Mouse (Mus musculus): ENCODE measurements around the gene Fhl5. TPM values are rescaled to one million over a fixed set of nuclear protein-coding genes. Genes with fewer than 3 reads are reported as not detected.
"Not testable (repeated sequence)": the region's sequence is repeated elsewhere in the genome, so short reads cannot be mapped to it uniquely, and the experiment has no call there.

The Fhl5 gene
- 0.98 and 1.6 TPM in 2 replicates for polyA plus RNA-seq (2012; rRNA removed)

DNA sequence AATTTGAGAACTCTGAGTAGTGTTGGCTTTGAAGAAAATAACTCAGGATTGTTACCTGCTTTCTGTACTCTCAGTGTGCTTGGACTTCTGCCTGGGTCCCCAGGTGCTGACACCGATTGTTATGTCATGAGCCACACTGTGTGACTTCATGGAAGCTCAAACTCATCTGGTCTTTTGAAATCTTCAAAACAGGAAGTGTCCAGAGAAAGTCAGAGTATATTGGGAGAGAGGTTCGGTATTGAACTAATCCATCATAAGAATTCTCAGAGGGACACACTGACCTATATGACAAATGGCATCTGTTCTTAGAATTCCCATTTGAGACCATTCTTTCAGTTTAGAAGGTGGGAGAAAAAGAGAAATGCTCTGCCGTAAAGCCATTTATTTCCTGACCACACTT is at the start of gene Fhl5:
TSS of gene Fhl5 (minus strand) at position 101 of the 400 bp plus-strand sequence.
- DNase-seq (ENCODE audit: low spot score), result no peak

DNA sequence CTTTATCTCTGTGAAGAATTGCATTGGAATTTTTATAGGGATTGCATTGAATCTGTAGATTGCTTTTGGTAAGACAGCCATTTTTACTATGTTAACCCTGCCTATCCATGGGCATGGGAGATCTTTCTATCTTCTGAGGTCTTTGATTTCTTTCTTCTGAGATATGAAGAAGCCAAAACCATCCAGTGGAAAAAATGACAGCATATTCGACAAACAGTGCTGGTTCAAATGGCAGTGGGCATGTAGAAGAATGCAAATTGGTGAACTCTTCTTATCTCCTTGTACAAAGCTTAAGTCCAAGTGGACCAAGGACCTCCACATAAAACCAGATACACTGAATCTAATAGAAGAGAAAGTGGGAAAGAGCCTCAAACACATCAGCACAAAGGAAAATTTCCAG is 42.3 kb upstream of the Fhl5 start:
- not testable (repeated sequence) for DNase-seq (ENCODE audit: low spot score)

DNA sequence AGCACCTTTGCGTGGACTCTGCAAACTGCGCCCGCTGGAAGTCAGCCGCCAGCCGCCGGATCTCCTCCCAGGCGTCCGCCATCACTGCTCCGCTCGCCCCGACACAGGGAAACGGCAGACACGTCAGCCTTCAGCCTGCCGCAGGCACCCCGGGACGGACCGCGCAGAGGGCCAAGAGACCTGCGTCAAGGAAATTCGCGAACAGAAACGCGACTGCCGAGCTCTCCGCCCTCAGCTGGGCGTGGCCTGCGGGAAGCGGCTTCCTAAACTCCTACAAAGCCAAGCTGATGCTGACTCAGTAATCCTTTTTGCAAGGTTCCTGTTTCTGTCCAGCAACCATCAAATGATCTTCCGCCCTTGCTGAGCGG is 39.0 kb upstream of the Fhl5 start, which contains the start of gene Ufl1:
TSS of gene Ufl1 (minus strand) at position 151 of the 368 bp plus-strand sequence.
- peak; percentile 99 for DNase-seq (ENCODE audit: low spot score)

DNA sequence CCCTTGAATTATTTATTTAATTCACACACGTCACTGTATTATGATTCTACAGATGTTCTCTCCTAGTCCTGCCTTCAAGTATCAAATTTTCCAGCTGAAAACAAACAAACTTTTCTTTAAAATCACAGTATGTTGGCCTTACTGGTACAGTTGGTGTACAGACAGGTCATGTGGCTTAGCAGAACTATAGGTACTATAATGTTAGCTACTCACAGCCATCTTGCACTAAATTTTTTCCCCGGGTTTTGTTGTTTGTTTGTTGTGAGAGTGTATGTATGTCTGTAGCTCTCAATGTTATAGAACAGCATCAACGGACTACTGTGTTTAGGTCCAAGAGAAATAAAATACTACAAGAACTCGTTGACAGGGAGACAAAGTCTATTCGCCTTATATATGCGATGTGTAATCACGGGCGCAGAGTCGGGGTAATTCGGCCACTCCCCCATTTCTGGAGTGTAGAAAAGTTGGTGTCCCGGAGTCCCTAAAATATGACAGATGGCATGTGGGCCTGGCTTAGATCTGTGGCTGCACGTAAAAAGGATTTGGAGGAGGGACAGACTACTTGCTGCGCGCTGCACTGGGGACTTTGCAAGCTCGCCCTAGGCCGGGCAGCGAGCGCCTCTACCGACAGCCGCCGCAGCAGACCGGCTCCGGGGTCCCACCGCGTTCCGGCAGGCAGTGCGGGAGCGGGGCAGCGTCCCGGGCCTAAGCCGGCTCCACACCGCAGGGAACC is 38.4 kb upstream of the Fhl5 start:
- DNase-seq (ENCODE audit: low spot score), result no peak

DNA sequence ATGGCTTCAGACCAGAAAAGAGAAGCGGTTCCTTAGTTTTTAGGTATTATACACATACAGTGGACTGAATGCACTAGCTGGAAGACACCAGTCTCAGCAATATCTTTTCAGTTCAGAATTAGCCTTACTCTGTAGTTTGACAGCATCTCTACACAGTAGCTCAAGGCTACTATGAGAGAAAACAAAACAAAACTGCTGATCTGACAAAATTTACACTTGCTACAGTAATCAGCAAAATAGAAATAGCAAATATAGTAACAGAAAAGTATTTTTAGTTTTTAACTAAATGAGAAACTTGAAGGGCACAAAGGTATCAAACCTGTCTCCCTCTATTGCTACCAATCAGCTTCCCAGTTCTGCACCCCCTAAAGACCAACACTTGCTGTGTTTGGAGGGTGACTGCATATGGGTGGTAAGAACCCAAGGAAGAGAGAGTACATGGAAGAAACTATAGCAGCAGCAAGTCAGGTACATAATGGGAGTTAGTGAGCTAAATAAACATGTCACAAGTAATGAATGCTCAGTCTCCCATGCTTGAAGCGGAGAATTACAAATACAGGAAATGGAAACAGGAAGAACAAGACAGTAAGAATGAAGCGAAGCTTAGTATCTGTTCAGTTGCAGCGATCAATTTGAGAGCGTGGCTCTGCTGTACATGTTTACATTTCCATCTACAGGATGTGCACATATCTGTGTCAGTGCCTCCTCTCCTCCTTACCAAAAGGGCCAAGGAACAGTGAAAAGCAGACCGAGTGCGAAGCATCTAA is 30.4 kb upstream of the Fhl5 start:
- no peak for DNase-seq (ENCODE audit: low spot score)

DNA sequence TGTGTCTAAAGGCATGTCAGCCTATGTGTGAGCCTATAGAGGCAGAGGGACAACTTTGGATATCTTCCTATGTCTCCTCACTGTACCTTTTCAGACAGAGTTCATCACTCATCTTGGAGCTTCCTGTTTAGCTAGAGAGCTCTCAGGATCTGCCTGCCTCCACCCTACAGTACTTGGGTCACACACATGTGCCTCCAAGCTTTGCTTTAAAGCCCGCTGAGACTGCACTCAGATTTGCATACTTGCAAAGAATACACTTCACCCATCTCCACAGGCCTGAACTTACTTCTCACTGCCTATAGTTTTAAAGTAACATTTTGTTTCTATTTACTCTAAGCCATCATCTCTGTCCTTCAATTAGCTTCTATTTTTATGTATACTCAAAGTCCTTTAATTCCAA is 29.2 kb upstream of the Fhl5 start:
- DNase-seq (ENCODE audit: low spot score), result no peak

DNA sequence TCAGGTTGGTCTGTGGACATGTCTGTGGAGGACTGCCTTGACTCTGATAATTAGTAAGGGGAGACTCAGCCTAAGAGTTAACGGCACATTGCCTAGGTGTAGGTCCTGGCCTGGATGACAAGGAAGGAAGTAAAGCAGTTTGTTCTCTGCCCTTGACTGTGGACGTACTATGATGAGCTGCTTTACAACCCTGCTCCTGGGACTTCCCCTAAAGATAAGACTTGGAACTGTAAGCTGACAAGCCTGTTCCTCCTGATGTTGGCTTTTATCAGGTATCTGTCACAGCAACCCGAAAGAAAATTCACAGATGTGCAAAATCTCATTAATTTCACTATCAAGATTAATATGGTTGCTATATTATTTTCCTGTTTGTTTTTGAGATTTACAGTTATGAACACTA is 24.5 kb upstream of the Fhl5 start:
- no peak for DNase-seq (ENCODE audit: low spot score)

DNA sequence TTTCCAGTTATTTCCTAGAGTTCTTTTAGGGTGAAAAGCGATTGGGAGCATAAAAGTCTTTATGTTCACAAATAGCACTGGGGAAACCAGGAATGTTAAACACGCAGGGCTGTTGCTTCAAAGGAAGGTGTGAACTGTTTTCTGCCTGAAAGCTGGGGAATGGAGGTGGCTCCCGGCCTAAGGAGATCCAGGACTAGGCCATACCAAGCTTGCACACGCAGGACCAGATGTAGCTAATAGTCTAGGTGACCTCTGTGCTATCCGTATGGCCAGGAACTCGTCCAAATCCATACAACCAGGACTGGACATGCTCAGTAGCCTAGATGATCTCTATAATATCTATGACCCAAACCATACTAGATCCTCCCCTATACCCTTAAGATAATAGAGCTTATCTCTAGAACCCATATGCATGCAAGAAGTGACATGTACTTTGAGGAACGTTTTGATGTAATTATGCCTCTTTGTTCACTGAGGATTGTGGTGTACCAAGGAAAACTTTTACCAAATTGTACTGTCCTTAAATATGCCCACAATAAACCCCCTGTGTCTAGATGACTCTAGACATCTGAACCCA is 15.2 kb upstream of the Fhl5 start:
- DNase-seq (ENCODE audit: low spot score), result no peak

DNA sequence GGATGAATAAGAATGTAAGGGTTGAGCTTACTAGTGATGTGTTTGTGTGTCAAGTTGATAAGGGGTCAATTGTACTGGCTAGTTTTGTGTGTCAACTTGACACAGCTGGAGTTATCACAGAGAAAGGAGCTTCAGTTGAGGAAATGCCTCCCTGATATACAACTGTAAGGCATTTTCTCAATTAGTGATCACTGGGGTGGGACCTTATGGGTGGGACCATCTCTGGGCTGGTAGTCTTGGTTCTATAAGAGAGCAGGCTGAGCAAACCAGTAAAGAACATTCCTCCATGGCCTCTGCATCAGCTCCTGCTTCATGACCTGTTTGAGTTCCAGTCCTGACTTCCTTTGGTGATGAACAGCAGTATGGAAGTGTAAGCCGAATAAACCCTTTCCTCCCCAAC is 7.0 kb downstream of the Fhl5 start:
- DNase-seq (ENCODE audit: low spot score), result not testable (repeated sequence)

DNA sequence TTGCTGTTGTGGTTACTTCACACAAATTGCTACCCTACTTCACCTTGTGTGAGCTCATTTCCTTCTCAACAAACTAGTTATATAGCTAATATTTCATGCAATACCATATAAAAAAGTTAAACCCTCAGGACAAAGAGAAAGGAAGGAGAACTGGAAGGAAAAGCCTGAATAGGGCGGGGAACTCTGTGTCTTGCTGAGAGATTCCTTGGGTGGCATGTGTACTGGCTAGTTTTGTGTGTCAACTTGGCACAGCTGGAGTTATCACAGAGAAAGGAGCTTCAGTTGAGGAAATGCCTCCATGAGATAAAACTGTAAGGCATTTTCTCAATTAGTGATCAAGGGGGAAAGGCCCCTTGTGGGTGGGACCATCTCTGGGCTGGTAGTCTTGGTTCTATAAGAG is 8.9 kb downstream of the Fhl5 start:
- not testable (repeated sequence) for DNase-seq (ENCODE audit: low spot score)

DNA sequence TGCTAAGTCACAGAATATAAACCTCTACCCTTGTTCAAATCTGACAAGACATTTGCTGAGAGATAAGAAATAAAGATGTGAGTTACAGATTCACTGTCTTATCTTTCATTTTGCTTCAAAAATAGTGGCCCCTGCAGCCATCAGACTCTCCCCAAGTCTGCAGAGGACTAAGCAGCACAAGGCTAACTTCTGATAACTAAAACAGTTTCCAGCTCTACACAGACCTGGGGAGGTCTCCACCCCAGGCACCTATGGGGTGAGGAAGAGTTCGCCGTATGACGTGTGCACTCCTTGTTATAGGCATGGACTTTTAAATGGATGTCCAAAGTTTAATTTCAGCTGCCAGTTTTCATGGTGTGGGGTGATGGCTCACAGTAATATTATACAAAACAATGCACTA is 10.1 kb downstream of the Fhl5 start:
- no peak for DNase-seq (ENCODE audit: low spot score)

DNA sequence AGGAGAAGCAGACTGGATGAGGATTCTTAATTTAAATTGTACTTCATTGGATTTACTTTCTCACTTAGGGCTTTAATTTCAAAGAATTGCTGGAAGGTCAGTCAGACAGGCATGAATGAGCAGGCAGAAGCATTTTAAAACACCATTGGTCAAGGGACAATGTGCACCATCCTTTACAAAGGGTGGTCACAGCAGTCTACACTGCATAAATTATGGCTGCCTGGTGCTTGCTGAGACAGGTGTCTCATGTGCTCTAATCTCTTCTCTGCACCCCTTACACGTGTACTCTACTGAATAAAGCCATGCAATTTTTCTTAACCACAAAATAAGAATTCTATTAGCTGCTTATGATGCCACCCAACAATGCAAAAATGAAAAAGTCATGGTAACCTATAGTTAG is 15.1 kb downstream of the Fhl5 start:
- DNase-seq (ENCODE audit: low spot score), result no peak

DNA sequence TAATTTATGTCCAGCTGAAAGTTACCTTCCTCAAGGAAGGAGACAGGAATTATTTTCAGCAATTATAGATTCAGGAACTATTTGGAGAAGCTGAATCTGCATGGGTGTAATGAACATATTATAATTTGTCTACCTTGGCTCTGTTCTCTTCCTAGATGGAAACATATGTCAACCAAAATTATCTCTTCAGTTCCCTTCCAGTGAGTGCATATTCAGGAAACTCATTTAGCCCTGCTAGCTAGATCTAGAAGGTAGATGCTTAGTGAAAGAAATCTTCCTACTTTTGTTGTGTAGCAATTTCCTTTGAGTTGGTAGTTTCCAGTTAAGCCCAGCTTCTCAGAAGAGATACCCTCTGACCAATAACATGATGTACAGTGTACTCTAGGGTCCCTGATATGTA is 20.7 kb downstream of the Fhl5 start:
- no peak for DNase-seq (ENCODE audit: low spot score)

DNA sequence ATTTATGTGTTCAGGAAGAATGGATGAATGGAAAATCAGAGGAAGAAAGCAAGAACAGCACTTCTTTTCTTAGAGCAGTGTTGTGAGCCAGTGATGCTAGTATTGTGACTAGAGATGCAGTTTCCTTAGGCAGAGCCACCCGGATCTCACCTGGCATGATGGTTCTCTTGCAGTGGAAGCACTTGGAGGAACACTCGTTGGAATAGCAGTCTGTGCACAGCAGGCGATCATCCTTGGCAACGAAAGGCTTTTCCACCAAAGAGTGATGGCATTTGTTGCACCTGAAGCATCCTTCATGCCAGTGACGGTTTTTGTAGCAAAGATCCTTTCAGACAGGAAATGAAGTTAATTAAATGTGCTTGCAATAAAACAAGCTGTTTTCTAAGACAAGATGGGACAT is 29.2 kb downstream of the Fhl5 start:
- DNase-seq (ENCODE audit: low spot score), result no peak

DNA sequence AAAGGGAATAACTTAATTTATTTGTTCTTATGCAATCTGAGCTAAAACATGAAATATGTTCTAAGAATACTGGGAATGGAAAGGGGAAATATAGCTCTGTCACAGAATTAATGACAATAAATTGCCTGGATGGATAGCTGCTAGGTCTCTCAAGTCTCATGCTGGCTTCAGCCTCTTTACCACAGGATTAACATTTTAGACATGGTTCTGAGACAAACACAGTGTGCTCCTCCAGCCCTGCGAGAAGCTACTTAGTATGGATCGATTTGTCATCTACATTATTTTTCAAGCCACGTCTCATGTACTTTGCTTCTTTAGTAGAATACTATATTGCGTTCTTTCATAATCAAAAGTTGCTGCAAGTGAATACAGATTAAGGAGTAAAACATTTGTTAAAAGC is 36.5 kb downstream of the Fhl5 start:
- DNase-seq (ENCODE audit: low spot score), result no peak

DNA sequence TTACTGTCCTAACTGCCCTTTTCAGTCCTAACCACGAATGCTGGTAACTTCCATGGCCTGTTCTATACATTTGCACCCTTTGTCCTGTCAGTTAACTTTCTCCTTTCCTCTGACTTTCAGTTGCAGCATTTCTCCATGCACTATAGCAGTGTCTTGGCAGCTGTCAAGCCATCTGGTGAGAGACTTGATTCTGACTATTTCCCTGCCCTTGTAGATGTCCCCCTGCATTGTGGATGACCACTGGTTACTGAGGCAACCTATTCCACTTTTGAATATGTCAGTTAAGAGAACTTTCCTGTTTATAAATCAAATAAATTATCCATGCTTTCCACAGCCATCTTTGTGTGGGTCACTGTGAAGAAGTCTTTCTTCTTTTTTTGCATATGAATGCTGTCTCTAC is 45.4 kb downstream of the Fhl5 start:
- no peak for DNase-seq (ENCODE audit: low spot score)

DNA sequence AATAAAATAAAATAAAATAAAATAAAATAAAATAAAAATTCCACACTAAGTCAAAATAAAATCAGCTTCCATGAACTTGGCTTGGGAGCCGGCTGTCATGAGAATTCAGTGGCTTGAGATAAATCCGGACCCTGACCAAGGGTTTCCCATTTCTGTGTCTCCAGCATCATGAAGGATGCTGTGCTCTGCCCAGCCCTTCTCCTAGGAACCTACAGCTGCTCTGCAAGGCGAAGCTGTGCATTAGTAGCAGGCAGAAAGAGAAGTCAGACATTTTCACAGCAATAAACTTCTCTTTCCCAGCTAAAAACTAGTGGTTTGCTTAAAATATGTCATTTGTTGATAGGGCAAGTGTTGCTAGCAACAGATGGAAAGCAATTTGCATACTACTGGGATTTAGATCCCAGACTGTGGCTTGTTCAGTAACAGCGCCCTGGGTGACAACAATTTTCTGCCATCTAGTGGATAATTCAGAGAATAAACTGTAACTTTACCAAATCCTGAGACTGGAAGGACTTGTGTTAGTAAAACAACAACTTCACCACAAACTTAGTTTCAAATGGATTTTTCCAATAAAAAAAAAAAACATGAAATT is 63.0 kb downstream of the Fhl5 start:
- no peak for DNase-seq (ENCODE audit: low spot score)

Other genes with a start within 250 kb of the Fhl5 start
- gene Ufl1, start 38.9 kb upstream of the Fhl5 start, polyA plus RNA-seq (2012; rRNA removed), result 6.8 and 12.6 TPM in 2 replicates